Comparison of ENCODE assay signal across 8 mouse cellular contexts in the genomic region with DNA sequence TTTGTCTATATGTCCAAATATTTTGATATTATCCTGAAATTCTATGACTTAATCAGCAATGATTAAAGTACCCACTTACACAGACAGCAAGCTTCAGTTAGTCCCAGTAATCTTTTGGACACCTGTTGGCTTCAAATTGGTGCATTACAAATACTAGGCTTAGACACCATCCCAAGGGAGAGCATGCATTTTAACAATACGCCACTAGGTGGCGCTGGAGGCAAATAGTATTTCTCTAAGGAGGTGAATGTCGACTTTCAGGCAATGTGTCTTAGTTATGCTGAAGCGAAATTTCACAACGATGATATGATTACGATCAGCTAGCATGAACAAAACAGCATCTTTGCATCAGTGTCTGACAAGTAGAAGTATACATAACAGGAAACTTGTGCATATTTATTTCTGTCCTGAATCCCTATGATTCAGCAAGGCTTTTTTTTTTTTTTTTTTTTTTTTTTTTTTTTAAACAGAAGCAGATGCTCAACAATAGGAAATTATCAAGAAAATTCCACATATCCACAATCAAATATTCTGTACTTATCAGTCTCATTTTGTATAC.
DNase-seq lines count a peak whose midpoint lies in the region; ATAC-seq lines count a peak whose summit lies in the region.

No protein-coding gene starts in this region.

- H3K36me3 ChIP-seq in forebrain, embryonic 16.5 days (ENCODE audit: control insufficient read depth, insufficient read depth) = no peaks in the 10 kb centered on the region
- no peaks in the 10 kb centered on the region for H3K36me3 ChIP-seq in hindbrain, embryonic 12.5 days

- peak; percentile 97 for ATAC-seq in forebrain, embryonic 16.5 days
- ATAC-seq in hindbrain, embryonic 12.5 days (ENCODE audit: low FRiP score) = peak; percentile 80
- no peak for ATAC-seq in monocyte, adult 5-6 weeks (replicated peaks; ENCODE audit: insufficient number of reproducible peaks, low FRiP score, low TSS enrichment, poor library complexity, severe bottlenecking)

- H3K4me2 ChIP-seq in forebrain, embryonic 16.5 days (ENCODE audit: low read length) = no peak overlapping the region
- no peak overlapping the region; the same call in 1 of the 2 replicates for H3K4me2 ChIP-seq in hindbrain, embryonic 12.5 days (replicated peaks)

- no peaks in the 10 kb centered on the region for H3K9me3 ChIP-seq in forebrain, embryonic 16.5 days (ENCODE audit: control insufficient read depth, low read length)
- no peaks in the 10 kb centered on the region for H3K9me3 ChIP-seq in hindbrain, embryonic 12.5 days (replicated peaks)

- peak; percentile 89 for DNase-seq in NIH3T3 (ENCODE audit: low read depth)
- DNase-seq in cerebellum, adult 11 months = peak; percentile 80
- peak; percentile 87 for DNase-seq in layer of hippocampus, adult 9-10 months (ENCODE audit: low spot score)
- DNase-seq in lung, postnatal 10 days = peak; percentile 75
- DNase-seq in right cerebral cortex, adult 18-20 months = peak; percentile 92

- H3K27me3 ChIP-seq in forebrain, embryonic 16.5 days (replicated peaks; ENCODE audit: control insufficient read depth, insufficient read depth, low read length) = no peaks in the 10 kb centered on the region
- no peaks in the 10 kb centered on the region for H3K27me3 ChIP-seq in hindbrain, embryonic 12.5 days

- H3K4me3 ChIP-seq in forebrain, embryonic 16.5 days (replicated peaks; ENCODE audit: low read length) = no peak overlapping the region
- no peak overlapping the region for H3K4me3 ChIP-seq in hindbrain, embryonic 12.5 days

- H3K27ac ChIP-seq in forebrain, embryonic 16.5 days (ENCODE audit: low read length) = no peak overlapping the region
- no peak overlapping the region for H3K27ac ChIP-seq in hindbrain, embryonic 12.5 days

- H3K9ac ChIP-seq in forebrain, embryonic 16.5 days (replicated peaks; ENCODE audit: low read depth, low read length) = no peak overlapping the region
- no peak overlapping the region for H3K9ac ChIP-seq in hindbrain, embryonic 12.5 days

- no peaks in the 10 kb centered on the region for H3K4me1 ChIP-seq in forebrain, embryonic 16.5 days (replicated peaks; ENCODE audit: control insufficient read depth, insufficient read depth, low read length)
- H3K4me1 ChIP-seq in hindbrain, embryonic 12.5 days = no peaks in the 10 kb centered on the region

- 8% methylated on average over 6 of the region's 6 CpGs for WGBS in forebrain, embryonic 16.5 days
- WGBS in hindbrain, embryonic 12.5 days = 16% methylated on average over 6 of the region's 6 CpGs
